Mouse (Mus musculus) hindbrain, embryonic 15.5 days (tissue): ENCODE data around the gene Snap91. TPM values are rescaled to one million over a fixed set of nuclear protein-coding genes. Genes with fewer than 3 reads are reported as not detected.

Experiments used
- ATAC-seq: fragments of 200-750 bp; cut with Nextera tagmentation; 2 replicates; pipeline ENCODE4 v1.8.0; 2017; ENCODE audit warnings: low read depth, moderate number of reproducible peaks, moderate TSS enrichment; ENCODE audit not compliant: low FRiP score
- H3K27ac ChIP-seq: fragments of 300-500 bp; sonication (generic); replicated peaks from 2 replicates; pipeline ENCODE4 v1.5.1; 2015; ENCODE audit warnings: mild to moderate bottlenecking, inconsistent platforms
- H3K27me3 ChIP-seq: fragments of 300-500 bp; sonication (generic); 2 replicates; pipeline ENCODE4 v1.6.1; 2015; ENCODE audit warnings: control low read depth, inconsistent platforms
- H3K36me3 ChIP-seq: fragments of 300-500 bp; sonication (generic); 2 replicates; pipeline ENCODE4 v1.6.1; 2015; ENCODE audit warnings: control low read depth, inconsistent platforms
- H3K4me1 ChIP-seq: fragments of 300-500 bp; sonication (generic); replicated peaks from 2 replicates; pipeline ENCODE4 v1.6.1; 2015; ENCODE audit warnings: control low read depth, inconsistent platforms
- H3K4me2 ChIP-seq: fragments of 300-500 bp; sonication (generic); 2 replicates; pipeline ENCODE4 v1.6.1; 2015; ENCODE audit warnings: moderate library complexity, mild to moderate bottlenecking, inconsistent platforms
- H3K4me3 ChIP-seq: fragments of 300-500 bp; sonication (generic); 2 replicates; pipeline ENCODE4 v1.5.1; 2015; ENCODE audit warnings: mild to moderate bottlenecking, inconsistent platforms
- H3K9ac ChIP-seq: fragments of 300-500 bp; sonication (generic); 2 replicates; pipeline ENCODE4 v1.6.1; 2015; ENCODE audit warnings: inconsistent platforms
- H3K9me3 ChIP-seq: fragments of 300-500 bp; sonication (generic); 2 replicates; pipeline ENCODE4 v1.6.1; 2016; ENCODE audit warnings: control low read depth, inconsistent platforms
- WGBS: fragments of 180-500 bp; shearing (Covaris S2); methylation state at CpG from one replicate; pipeline ENCODE4 v1.1.7; 2015; 5-methylcytosine and 5-hydroxymethylcytosine counted together
- polyA plus RNA-seq: library from polyadenylated mRNA; unstranded; fragments of >200 nt; fragmentation: Nextera tagmentation; extraction: Ambion mirVana; gene quantifications from 2 replicates; pipeline ENCODE4 v1.2.1, GENCODE M21; 2015

The Snap91 gene
- polyA plus RNA-seq, 1 experiment from 2014 or later, result 164 TPM

- Histone ChIP-seq H3K36me3 (no peaks in the 10 kb centered on the region), H3K9ac (no peak overlapping the region), H3K4me3 (no peak overlapping the region), H3K27me3 (no peaks in the 10 kb centered on the region), H3K27ac (no peak overlapping the region), H3K4me1 (no peaks in the 10 kb centered on the region), H3K9me3 (no peaks in the 10 kb centered on the region), H3K4me2 (no peak overlapping the region)
- 56% methylated on average over 2 of the region's 2 CpGs for WGBS
- no peak for ATAC-seq
These were observed 163.9 kb downstream of the Snap91 start for GRCm38 (mm10) chr9:86716540-86716939.

Other genes with a start within 250 kb of the Snap91 start
- 49.8 and 52.6 TPM in 2 replicates for gene Me1, start 184.7 kb downstream of the Snap91 start, polyA plus RNA-seq
- 6.2 and 7.2 TPM in 2 replicates for gene Prss35, start 137.0 kb downstream of the Snap91 start, polyA plus RNA-seq
- gene Ripply2, start 134.9 kb upstream of the Snap91 start, polyA plus RNA-seq, result 8.5 and 8.6 TPM in 2 replicates
- gene Cyb5r4, start 141.4 kb upstream of the Snap91 start, polyA plus RNA-seq, result 58.6 and 60.1 TPM in 2 replicates